Mouse (Mus musculus) heart, embryonic 16.5 days (tissue): ENCODE results near the gene Tspan1. TPM values are rescaled to one million over a fixed set of nuclear protein-coding genes. Genes with fewer than 3 reads are reported as not detected.

Source experiments
- ATAC-seq: fragments of 200-750 bp; cut with Nextera tagmentation; replicated peaks from 2 replicates; pipeline ENCODE4 v1.8.0; 2017; ENCODE audit warnings: moderate number of reproducible peaks; ENCODE audit not compliant: insufficient read depth, low FRiP score; ENCODE audit errors: extremely low read depth
- H3K27ac ChIP-seq: fragments of 300-500 bp; sonication (generic); 2 replicates; pipeline ENCODE4 v1.5.1; 2014; ENCODE audit warnings: mild to moderate bottlenecking, low read length, control low read depth, moderate library complexity
- H3K27me3 ChIP-seq: fragments of 300-500 bp; sonication (generic); 2 replicates; pipeline ENCODE4 v1.6.1; 2014; ENCODE audit warnings: low read length, mixed read lengths; ENCODE audit not compliant: control insufficient read depth, insufficient read depth
- H3K36me3 ChIP-seq: fragments of 300-500 bp; sonication (generic); 2 replicates; pipeline ENCODE4 v1.6.1; 2014; ENCODE audit not compliant: control insufficient read depth, insufficient read depth
- H3K4me1 ChIP-seq: fragments of 300-500 bp; sonication (generic); 2 replicates; pipeline ENCODE4 v1.6.1; 2014; ENCODE audit warnings: low read length, mixed read lengths; ENCODE audit not compliant: control insufficient read depth, insufficient read depth
- H3K4me2 ChIP-seq: fragments of 300-500 bp; sonication (generic); 2 replicates; pipeline ENCODE4 v1.6.1; 2014; ENCODE audit warnings: low read depth, mild to moderate bottlenecking, control low read depth, low read length
- H3K4me3 ChIP-seq: fragments of 300-500 bp; sonication (generic); 2 replicates; pipeline ENCODE4 v1.5.1; 2014; ENCODE audit warnings: mild to moderate bottlenecking, control low read depth, low read length
- H3K9ac ChIP-seq: fragments of 300-500 bp; sonication (generic); 2 replicates; pipeline ENCODE4 v1.6.1; 2014; ENCODE audit warnings: low read length, control low read depth
- H3K9me3 ChIP-seq: fragments of 300-500 bp; sonication (generic); replicated peaks from 2 replicates; pipeline ENCODE4 v1.6.1; 2016; ENCODE audit warnings: low read length; ENCODE audit not compliant: control insufficient read depth
- WGBS: fragments of 180-500 bp; shearing (Covaris S2); extraction: QIAGEN DNeasy Blood & Tissue Kit; methylation state at CpG from one replicate; pipeline ENCODE4 v1.1.7; 2014; 5-methylcytosine and 5-hydroxymethylcytosine counted together
- polyA plus RNA-seq: library from polyadenylated mRNA; unstranded; fragments of >200 nt; fragmentation: Nextera tagmentation; extraction: Ambion mirVana; gene quantifications from 2 replicates; pipeline ENCODE4 v1.2.1, GENCODE M21; 2015

Tspan1 gene
- polyA plus RNA-seq, 1 experiment from 2014 or later = 1.9 TPM

DNA sequence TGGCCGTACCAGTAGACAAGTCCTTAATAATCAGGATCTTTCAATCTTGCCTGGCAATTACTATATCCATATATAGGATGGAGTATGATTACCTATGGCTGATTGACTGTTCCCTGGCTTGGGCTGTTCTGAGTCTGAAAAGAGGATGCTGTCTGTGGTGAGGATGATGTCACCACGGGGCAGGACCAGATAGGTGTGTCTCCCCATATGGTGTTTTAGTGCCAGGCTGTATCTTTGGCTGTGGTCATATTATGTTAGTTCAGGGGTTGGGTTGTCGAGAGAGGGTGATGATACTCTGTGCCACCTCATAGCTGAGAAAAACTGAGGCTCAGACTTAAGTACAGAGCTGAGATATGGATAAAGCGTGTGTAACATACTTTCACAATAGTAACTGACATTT is 17.7 kb upstream of the Tspan1 start:
- Histone ChIP-seq H3K4me2 (no peak overlapping the region), H3K4me1 (peaks cover 5% of the 10 kb centered on the region; the same call in 1 of the 2 replicates), H3K9me3 (no peaks in the 10 kb centered on the region), H3K9ac (no peak overlapping the region), H3K4me3 (no peak overlapping the region), H3K36me3 (no peaks in the 10 kb centered on the region), H3K27me3 (no peaks in the 10 kb centered on the region), H3K27ac (no peak overlapping the region)
- no peak for ATAC-seq
- 77% methylated on average over 4 of the region's 4 CpGs for WGBS

DNA sequence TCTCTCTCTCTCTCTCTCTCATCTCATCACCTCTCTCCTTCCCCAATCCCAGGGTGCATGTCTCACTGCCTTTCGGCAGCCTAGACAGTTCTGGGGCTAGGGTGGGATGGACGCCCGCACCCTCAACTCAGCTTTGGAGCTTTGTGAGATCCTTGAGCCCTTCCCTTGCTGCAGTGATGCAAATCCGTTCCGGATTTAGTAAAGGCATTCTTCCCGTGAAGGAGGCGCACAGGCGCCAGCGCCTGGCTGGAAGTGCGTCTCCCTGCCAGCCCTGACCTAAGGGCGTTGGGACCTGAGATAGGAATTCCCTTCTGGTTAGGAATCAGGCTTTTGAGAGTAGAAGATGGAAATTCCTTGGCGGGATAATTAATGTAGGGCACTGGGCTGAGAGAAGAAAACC is 15.3 kb upstream of the Tspan1 start:
- no peaks in the 10 kb centered on the region for H3K36me3 ChIP-seq
- H3K4me3 ChIP-seq = peak overlapping the region; percentile 39
- peaks cover 5% of the 10 kb centered on the region; the same call in 1 of the 2 replicates for H3K4me1 ChIP-seq
- peak overlapping the region; percentile 68 for H3K9ac ChIP-seq
- 8% methylated on average over 12 of the region's 12 CpGs for WGBS
- no peaks in the 10 kb centered on the region for H3K27me3 ChIP-seq
- H3K9me3 ChIP-seq = no peaks in the 10 kb centered on the region
- H3K4me2 ChIP-seq = peak overlapping the region; percentile 71
- ATAC-seq = peak; percentile 56
- H3K27ac ChIP-seq = peak overlapping the region; percentile 63

DNA sequence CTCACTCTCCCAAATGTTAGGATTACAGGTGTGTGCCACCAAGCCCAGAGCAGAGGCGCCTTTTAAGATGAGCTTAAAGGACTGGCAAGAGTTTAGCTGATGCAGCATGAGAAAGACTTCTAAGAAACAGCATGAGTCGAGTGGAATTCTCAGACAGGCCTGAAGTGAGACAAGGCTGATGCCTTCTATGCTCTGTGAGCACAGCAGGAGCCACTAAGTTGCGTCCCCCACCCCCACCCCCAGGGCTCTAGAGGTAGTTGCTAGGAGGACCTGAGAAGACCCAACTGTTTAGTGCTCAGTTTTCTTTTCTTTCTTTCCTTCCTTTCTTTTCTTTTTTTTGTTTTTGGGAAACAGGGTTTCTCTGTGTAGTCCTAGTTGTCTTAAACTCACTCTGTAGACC is 14.7 kb upstream of the Tspan1 start:
- Histone ChIP-seq H3K4me2 (no peak overlapping the region), H3K4me1 (peaks cover 9% of the 10 kb centered on the region), H3K36me3 (no peaks in the 10 kb centered on the region), H3K27ac (no peak overlapping the region), H3K4me3 (no peak overlapping the region), H3K9me3 (no peaks in the 10 kb centered on the region), H3K27me3 (no peaks in the 10 kb centered on the region), H3K9ac (no peak overlapping the region)
- ATAC-seq = no peak
- 64% methylated on average over 3 of the region's 3 CpGs for WGBS

DNA sequence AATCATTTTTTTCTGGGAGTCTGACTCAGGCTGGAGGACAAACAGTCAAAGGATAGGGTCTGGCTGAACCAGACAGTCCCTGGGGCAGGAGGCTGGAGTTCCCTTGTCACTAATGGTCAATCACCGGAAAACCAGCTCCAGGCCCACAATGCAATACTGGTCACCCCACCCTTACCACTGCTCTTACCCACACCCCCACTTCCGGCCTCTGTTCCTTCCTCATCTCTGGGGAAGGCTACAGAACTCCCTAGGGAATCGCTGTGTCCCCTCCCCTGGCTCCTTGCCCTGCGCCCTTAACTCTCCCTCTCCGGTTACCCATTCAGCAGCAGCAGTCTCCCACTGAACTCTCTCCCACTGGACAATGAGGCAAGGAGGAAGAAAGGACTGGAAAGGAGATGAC is 9.7 kb upstream of the Tspan1 start:
- H3K36me3 ChIP-seq = no peaks in the 10 kb centered on the region
- peak overlapping the region; percentile 21 for H3K4me3 ChIP-seq
- no peaks in the 10 kb centered on the region for H3K9me3 ChIP-seq
- peak overlapping the region; percentile 65 for H3K9ac ChIP-seq
- H3K4me2 ChIP-seq = peak overlapping the region; percentile 57
- no peaks in the 10 kb centered on the region for H3K27me3 ChIP-seq
- peak overlapping the region; percentile 86 for H3K27ac ChIP-seq
- peak; percentile 40 for ATAC-seq
- 42% methylated on average over 5 of the region's 5 CpGs for WGBS
- peaks cover 35% of the 10 kb centered on the region for H3K4me1 ChIP-seq

DNA sequence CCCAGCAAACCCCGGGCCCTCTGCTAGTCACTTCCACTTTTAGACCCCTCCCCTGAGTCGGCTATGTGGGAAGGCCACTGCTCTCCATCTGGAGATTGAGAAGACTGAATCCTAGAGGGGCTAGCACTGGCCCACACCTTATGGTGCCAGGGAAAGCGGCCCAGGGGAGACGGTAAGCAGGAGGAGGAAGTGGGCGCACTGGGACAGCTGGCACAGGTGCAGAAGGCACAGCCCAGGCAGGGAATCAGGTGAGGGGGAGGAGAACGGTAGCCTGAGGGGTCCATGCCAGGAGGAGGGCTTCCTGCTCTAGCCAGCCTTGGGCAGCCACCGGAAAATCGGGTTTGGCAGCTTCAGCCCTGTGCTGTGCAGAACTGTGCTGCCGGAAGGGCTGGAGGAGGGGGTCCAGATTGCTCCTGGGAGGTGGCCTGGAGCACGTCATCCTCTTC is 9.2 kb upstream of the Tspan1 start:
- H3K9ac ChIP-seq = peak overlapping the region; percentile 65
- no peaks in the 10 kb centered on the region for H3K27me3 ChIP-seq
- H3K27ac ChIP-seq = peak overlapping the region; percentile 86
- no peaks in the 10 kb centered on the region for H3K36me3 ChIP-seq
- peak overlapping the region; percentile 57 for H3K4me2 ChIP-seq
- ATAC-seq = peak; percentile 61
- H3K4me3 ChIP-seq = peak overlapping the region; percentile 21
- no peaks in the 10 kb centered on the region for H3K9me3 ChIP-seq
- peaks cover 35% of the 10 kb centered on the region for H3K4me1 ChIP-seq
- WGBS = 18% methylated on average over 10 of the region's 10 CpGs

DNA sequence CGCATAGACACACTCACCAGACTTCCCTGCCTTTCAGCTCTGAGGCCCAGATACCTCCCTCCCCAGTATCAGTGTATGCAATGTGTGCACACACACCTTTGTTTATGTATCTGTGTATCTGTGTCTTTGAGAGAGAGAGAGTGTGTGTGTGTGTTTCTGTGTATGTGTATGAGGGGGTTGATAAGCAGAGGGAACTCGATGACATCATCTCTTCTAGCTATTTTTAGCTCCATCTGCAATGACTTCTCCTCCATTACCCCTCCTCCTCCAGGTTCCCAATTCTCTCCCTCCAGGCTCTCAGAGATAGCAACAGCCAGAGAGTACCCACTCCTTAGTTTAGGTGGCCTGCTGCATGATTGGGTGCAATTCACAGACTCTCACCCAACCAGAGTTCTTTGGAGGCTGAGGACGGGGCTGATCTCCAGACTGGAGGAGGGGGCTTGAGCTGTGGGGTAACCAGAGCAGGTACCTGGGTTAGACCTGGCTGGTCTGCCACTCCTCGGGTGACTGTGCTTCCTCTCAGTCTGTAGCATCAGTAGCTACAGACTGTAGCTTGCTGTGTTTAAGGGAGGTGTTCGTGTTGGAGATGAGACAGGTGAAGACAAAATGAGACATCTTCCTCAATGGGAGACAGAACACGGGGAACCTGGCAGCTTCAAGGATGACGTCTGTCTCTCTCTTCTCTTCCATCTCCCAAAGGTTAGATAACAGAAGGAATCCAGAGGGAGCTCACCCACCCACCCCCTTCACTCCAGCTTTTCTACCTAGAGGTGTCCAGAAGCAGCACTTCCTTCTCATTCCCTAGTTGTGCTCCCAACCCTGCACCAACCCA is 8.5 kb upstream of the Tspan1 start:
- Histone ChIP-seq H3K27me3 (no peaks in the 10 kb centered on the region), H3K27ac (peak overlapping the region; percentile 86), H3K4me3 (no peak overlapping the region), H3K9me3 (no peaks in the 10 kb centered on the region), H3K4me2 (peak overlapping the region; percentile 57), H3K36me3 (no peaks in the 10 kb centered on the region), H3K4me1 (peaks cover 35% of the 10 kb centered on the region), H3K9ac (peak overlapping the region; percentile 30)
- ATAC-seq = peak; percentile 37; the same call in 1 of the 2 replicates
- 35% methylated on average over 7 of the region's 7 CpGs for WGBS

DNA sequence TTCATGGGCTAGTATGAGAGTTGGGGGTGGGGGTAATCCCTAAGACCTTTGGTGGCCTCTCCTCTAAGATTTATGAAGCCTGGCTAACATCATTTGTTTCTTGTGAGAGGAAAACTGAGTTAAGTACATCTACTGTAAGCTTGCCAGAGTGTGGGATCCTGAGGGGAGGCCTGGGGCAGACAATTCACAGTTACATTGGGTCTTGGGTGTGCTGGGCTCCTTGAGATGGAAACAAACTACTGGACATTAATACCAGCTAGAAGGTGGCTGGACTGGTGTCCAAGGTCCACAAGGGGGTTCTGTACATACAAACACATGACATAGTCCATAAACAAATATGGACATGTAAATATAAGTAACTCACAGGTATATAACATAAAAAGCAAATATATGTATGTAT is 7.7 kb upstream of the Tspan1 start:
- no peak overlapping the region for H3K4me3 ChIP-seq
- H3K4me2 ChIP-seq = no peak overlapping the region
- H3K27ac ChIP-seq = peak overlapping the region; percentile 86
- peak overlapping the region; percentile 27; the same call in 1 of the 2 replicates for H3K9ac ChIP-seq
- no peaks in the 10 kb centered on the region for H3K36me3 ChIP-seq
- H3K27me3 ChIP-seq = no peaks in the 10 kb centered on the region
- H3K4me1 ChIP-seq = peaks cover 35% of the 10 kb centered on the region
- ATAC-seq = no peak
- H3K9me3 ChIP-seq = no peaks in the 10 kb centered on the region

DNA sequence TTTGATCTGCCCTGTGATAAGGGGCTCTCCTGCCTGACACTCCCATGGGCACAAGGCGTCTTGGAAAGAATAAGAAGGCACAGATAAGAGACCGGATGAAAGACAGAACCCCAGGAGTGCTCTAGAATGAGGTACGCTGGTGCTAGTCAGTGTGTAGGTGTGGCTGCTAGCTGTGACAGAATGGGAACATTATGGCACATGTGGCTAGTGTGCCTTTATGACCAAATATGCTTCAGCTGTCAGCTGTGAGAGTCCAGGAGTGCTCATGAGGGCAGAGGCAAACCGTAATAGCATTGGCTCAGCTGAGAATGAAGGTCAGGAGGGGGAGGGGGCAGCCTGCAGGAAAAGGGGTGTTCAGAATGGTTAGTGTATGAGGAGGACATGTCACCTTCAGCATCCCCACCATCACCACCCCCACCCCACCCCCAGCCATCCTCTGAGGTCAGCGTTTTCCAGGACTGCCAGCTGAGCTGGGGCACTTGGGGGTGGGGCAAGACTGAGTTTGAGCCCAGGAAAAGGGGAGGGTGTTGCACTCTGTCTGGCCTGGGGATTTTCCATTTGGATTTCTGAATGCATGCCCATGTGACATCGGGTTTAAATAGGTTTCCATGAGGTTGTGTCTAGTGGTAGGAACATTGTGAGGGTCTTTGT is 7.2 kb upstream of the Tspan1 start:
- WGBS = 18% methylated on average over 6 of the region's 6 CpGs
- Histone ChIP-seq H3K4me2 (no peak overlapping the region), H3K4me3 (no peak overlapping the region), H3K36me3 (no peaks in the 10 kb centered on the region), H3K27me3 (no peaks in the 10 kb centered on the region), H3K9ac (peak overlapping the region; percentile 31), H3K27ac (peak overlapping the region; percentile 86), H3K4me1 (peaks cover 35% of the 10 kb centered on the region), H3K9me3 (no peaks in the 10 kb centered on the region)
- ATAC-seq = 0 out of 2 replicates have a peak, but pooled peaks have one; percentile 16

DNA sequence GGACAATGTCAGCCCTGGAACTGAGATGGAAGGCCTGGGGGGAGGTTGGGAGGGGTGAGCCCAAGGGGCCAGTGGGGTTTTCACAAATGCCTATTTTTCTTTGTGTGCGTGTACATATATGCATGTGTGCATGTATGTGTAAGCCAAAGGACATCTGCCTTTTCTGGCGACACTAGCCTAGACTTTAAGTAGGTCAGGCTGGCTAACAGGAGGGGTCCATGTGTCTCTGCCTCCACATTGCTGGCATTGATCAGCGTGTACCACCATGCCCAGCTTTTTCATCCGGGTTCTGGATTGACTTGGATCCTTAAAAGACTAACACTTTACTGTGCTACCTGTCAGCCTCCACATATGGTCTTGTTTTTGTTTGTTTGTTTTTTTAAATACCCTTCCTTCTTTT is 6.4 kb upstream of the Tspan1 start:
- Histone ChIP-seq H3K9me3 (no peaks in the 10 kb centered on the region), H3K9ac (no peak overlapping the region), H3K27me3 (no peaks in the 10 kb centered on the region), H3K4me2 (no peak overlapping the region), H3K4me1 (peaks cover 35% of the 10 kb centered on the region), H3K36me3 (no peaks in the 10 kb centered on the region), H3K4me3 (no peak overlapping the region), H3K27ac (no peak overlapping the region)
- no peak for ATAC-seq
- 91% methylated on average over 4 of the region's 4 CpGs for WGBS
